Mouse (Mus musculus) lung, postnatal 10 days (tissue): ENCODE results near the gene Rabgap1l.

ENCODE experiments used
- DNase-seq: peaks from one replicate; pipeline ENCODE4 v3.0.0; 2021

Gene Rabgap1l

GRCm38 (mm10) chr1:160792686-160793355 is at the start of gene Rabgap1l:
Gene Rabgap1l, minus strand, starts transcription at chr1:160793211.
- DNase-seq = peak; percentile 91

- peak; percentile 5 for DNase-seq
These were observed 49.6 kb upstream of the Rabgap1l start for GRCm38 (mm10) chr1:160842567-160842966.

GRCm38 (mm10) chr1:160840618-160841017 is 47.6 kb upstream of the Rabgap1l start:
- DNase-seq = no peak

GRCm38 (mm10) chr1:160839095-160839494 is 46.1 kb upstream of the Rabgap1l start:
- no peak for DNase-seq

GRCm38 (mm10) chr1:160834446-160834845 is 41.4 kb upstream of the Rabgap1l start:
- DNase-seq = no peak

GRCm38 (mm10) chr1:160832267-160833021 is 39.4 kb upstream of the Rabgap1l start:
- no peak for DNase-seq

- no peak for DNase-seq
These were observed 37.8 kb upstream of the Rabgap1l start for GRCm38 (mm10) chr1:160830608-160831498.

GRCm38 (mm10) chr1:160825441-160825856 is 32.4 kb upstream of the Rabgap1l start:
- no peak for DNase-seq

- DNase-seq = no peak
These were observed 30.6 kb upstream of the Rabgap1l start for GRCm38 (mm10) chr1:160823638-160824037.

- DNase-seq = no peak
These were observed 21.2 kb upstream of the Rabgap1l start for GRCm38 (mm10) chr1:160814198-160814597.

GRCm38 (mm10) chr1:160812428-160812827 is 19.4 kb upstream of the Rabgap1l start:
- no peak for DNase-seq

GRCm38 (mm10) chr1:160811930-160812329 is 18.9 kb upstream of the Rabgap1l start:
- DNase-seq = no peak

GRCm38 (mm10) chr1:160805268-160805667 is 12.3 kb upstream of the Rabgap1l start:
- no peak for DNase-seq

- no peak for DNase-seq
These were observed 7.0 kb upstream of the Rabgap1l start for GRCm38 (mm10) chr1:160799972-160800371.

- no peak for DNase-seq
These were observed 2.0 kb upstream of the Rabgap1l start for GRCm38 (mm10) chr1:160795016-160795415.

- DNase-seq = no peak
These were observed 1.1 kb upstream of the Rabgap1l start for GRCm38 (mm10) chr1:160793791-160794757.

GRCm38 (mm10) chr1:160792156-160792685 is 790 bp downstream of the Rabgap1l start:
- DNase-seq = peak; percentile 37

GRCm38 (mm10) chr1:160791381-160792155 is 1.4 kb downstream of the Rabgap1l start:
- no peak for DNase-seq

- no peak for DNase-seq
These were observed 2.4 kb downstream of the Rabgap1l start for GRCm38 (mm10) chr1:160790630-160791029.

- DNase-seq = no peak
These were observed 3.1 kb downstream of the Rabgap1l start for GRCm38 (mm10) chr1:160789876-160790275.

GRCm38 (mm10) chr1:160787926-160788325 is 5.1 kb downstream of the Rabgap1l start:
- DNase-seq = no peak
